Mouse (Mus musculus) liver, embryonic 11.5 days (tissue): ENCODE measurements around the gene Dock2. TPM values are rescaled to one million over a fixed set of nuclear protein-coding genes. Genes with fewer than 3 reads are reported as not detected.
A peak's percentile ranks its signal among the peaks of the same experiment; 100 is the strongest.
"Not testable (repeated sequence)": the region's sequence is repeated elsewhere in the genome, so short reads cannot be mapped to it uniquely, and the experiment has no call there.

Experiments used
- ATAC-seq: fragments of 200-750 bp; cut with Nextera tagmentation; replicated peaks from 2 replicates; pipeline ENCODE4 v1.8.0; 2017; ENCODE audit warnings: moderate number of reproducible peaks, mild to moderate bottlenecking, moderate TSS enrichment, moderate library complexity; ENCODE audit not compliant: low FRiP score
- DNase-seq: peaks from one replicate; pipeline ENCODE4 v3.0.0-alpha.2; 2017; ENCODE audit warnings: low spot score
- H3K27ac ChIP-seq: fragments of 300-500 bp; sonication (generic); 2 replicates; pipeline ENCODE4 v1.5.1; 2014; ENCODE audit warnings: mild to moderate bottlenecking, low read depth, low read length, control low read depth
- H3K27me3 ChIP-seq: fragments of 300-500 bp; sonication (generic); replicated peaks from 2 replicates; pipeline ENCODE4 v1.6.1; 2014; ENCODE audit warnings: low read length, mixed read lengths; ENCODE audit not compliant: control insufficient read depth, insufficient read depth
- H3K36me3 ChIP-seq: fragments of 300-500 bp; sonication (generic); 2 replicates; pipeline ENCODE4 v1.6.1; 2014; ENCODE audit warnings: mild to moderate bottlenecking, low read length, moderate library complexity, mixed read lengths; ENCODE audit not compliant: control insufficient read depth, insufficient read depth
- H3K4me1 ChIP-seq: fragments of 300-500 bp; sonication (generic); replicated peaks from 2 replicates; pipeline ENCODE4 v1.6.1; 2014; ENCODE audit warnings: low read length, mixed read lengths; ENCODE audit not compliant: control insufficient read depth, insufficient read depth
- H3K4me2 ChIP-seq: fragments of 300-500 bp; sonication (generic); 2 replicates; pipeline ENCODE4 v1.6.1; 2014; ENCODE audit warnings: mild to moderate bottlenecking, control low read depth, moderate library complexity
- H3K4me3 ChIP-seq: fragments of 300-500 bp; sonication (generic); 2 replicates; pipeline ENCODE4 v1.5.1; 2014; ENCODE audit warnings: low read depth, low read length, control low read depth
- H3K9ac ChIP-seq: fragments of 300-500 bp; sonication (generic); 2 replicates; pipeline ENCODE4 v1.6.1; 2014; ENCODE audit warnings: low read depth, low read length, control low read depth
- H3K9me3 ChIP-seq: fragments of 300-500 bp; sonication (generic); 2 replicates; pipeline ENCODE4 v1.6.1; 2016; ENCODE audit warnings: low read length, inconsistent platforms, mixed read lengths; ENCODE audit not compliant: control insufficient read depth
- WGBS: fragments of 180-500 bp; shearing (Covaris S2); extraction: QIAGEN DNeasy Blood & Tissue Kit; methylation state at CpG from one replicate; pipeline ENCODE4 v1.1.7; 2014; 5-methylcytosine and 5-hydroxymethylcytosine counted together
- polyA plus RNA-seq: library from polyadenylated mRNA; unstranded; fragments of >200 nt; fragmentation: Nextera tagmentation; extraction: Ambion mirVana; gene quantifications from 2 replicates; pipeline ENCODE4 v1.2.1, GENCODE M21; 2014

Dock2 gene
- polyA plus RNA-seq, 1 experiment from 2014 or later, result 6.6 TPM

DNA sequence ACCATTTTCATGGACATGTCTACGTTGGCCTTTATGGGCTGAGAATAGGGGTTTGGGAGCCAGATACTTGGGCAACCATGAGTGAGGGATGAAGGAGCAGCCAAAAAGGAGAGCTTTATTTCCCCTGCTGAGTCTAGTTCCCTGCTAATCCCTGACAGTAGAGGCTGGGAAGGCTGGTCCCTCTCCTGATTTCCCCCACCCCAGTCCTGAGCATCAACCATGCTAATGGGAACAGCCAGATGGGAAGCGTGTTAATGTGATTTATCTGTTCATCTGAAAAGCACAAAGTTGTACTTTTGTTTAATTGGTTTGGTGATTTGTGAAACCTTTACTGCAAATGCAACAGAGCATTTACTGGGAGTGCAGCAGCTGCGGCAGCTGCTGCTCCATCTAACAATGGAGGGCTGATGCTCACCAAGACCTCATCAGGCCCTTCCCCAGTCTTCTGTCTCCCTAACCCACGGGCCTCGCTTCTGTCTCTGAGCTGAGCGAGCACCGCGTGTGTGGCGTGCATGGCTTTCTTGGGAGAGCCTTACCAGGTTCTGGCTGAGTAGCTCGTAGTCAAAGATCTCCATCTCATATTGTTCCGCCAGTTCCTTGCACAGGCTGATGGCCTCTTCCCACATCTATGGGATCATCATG lies 526.0 kb downstream of the Dock2 start:
- 85% methylated on average over 11 of the region's 11 CpGs for WGBS
- no peak overlapping the region for H3K27ac ChIP-seq
- no peaks in the 10 kb centered on the region for H3K27me3 ChIP-seq
- ATAC-seq (no peak), DNase-seq (no peak)
- no peaks in the 10 kb centered on the region for H3K9me3 ChIP-seq
- H3K9ac ChIP-seq, result no peak overlapping the region
- H3K4me3 ChIP-seq, result no peak overlapping the region
- no peak overlapping the region for H3K4me2 ChIP-seq
- no peaks in the 10 kb centered on the region for H3K4me1 ChIP-seq
- no peaks in the 10 kb centered on the region for H3K36me3 ChIP-seq

DNA sequence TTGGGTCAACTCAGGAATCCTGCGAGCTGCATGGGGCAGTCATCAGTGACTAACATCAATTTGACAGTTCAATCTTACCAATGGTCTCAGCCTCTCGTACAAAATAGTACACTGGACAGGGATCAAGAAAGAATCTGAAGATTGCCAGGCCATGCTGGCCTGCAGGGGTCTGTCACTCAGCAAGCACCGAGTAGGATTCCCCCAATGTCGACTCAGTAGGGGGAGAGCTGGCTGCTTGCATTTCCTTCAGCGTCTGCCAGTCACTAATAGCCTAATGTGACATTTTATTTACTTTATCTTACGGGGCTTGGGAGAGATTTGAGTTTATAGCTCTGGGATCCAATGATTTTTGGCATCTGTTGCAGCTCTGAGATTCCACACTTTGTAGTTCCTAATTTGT lies 540.7 kb downstream of the Dock2 start:
- H3K27ac ChIP-seq, result no peak overlapping the region
- H3K9me3 ChIP-seq, result no peaks in the 10 kb centered on the region
- no peaks in the 10 kb centered on the region for H3K27me3 ChIP-seq
- H3K4me3 ChIP-seq, result no peak overlapping the region
- H3K4me1 ChIP-seq, result no peaks in the 10 kb centered on the region
- H3K9ac ChIP-seq, result no peak overlapping the region
- no peak overlapping the region for H3K4me2 ChIP-seq
- WGBS, result 58% methylated on average over 6 of the region's 6 CpGs
- no peak for DNase-seq
- ATAC-seq, result no peak
- no peaks in the 10 kb centered on the region for H3K36me3 ChIP-seq

DNA sequence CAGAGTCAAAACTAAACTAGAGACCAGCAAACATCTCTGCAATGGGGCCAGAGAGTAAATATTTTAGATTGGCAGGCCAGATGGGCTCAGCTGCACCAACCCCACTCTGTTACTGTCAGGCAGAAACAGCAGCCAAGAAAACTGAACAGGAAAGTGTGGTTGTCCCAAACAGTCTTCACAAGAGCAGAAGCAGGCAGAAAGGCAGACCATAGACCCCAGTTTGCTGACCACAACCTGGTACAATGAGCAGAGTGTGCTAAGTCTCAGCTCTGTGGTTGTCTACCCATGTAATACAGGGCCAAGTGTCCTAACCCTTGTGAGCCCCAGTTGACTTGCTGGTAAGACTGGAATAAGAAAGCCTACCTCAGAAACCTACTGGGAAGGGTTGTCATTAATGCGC lies 543.4 kb downstream of the Dock2 start:
- Histone ChIP-seq H3K4me1 (no peaks in the 10 kb centered on the region), H3K9ac (no peak overlapping the region), H3K27ac (no peak overlapping the region), H3K4me2 (no peak overlapping the region), H3K27me3 (no peaks in the 10 kb centered on the region), H3K36me3 (no peaks in the 10 kb centered on the region), H3K4me3 (no peak overlapping the region), H3K9me3 (no peaks in the 10 kb centered on the region)
- WGBS, result 95% methylated on average over 1 of the region's 1 CpGs
- no peak for DNase-seq
- ATAC-seq, result no peak

DNA sequence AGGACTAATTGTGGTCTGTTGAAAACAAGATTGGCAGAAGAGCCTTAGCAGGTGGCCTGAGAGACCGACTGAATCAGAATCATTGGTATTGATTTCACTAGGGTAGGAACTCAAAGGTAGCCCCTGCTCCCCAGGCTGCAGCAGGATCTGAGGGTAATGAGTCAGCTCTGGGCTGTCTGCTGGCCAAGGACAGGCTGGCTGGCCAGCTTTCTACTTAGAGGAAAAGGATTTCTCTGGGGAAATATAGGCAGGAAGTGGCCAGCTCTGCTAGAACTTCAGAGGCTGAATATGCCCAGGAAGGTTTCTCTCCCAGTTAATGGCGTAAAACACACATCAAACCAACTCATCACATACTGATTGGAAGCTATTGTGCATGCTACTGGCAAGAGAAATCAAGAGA lies 544.0 kb downstream of the Dock2 start:
- no peak overlapping the region for H3K4me2 ChIP-seq
- H3K4me3 ChIP-seq, result no peak overlapping the region
- ATAC-seq, result no peak
- no peaks in the 10 kb centered on the region for H3K36me3 ChIP-seq
- no peak for DNase-seq
- no peak overlapping the region for H3K9ac ChIP-seq
- no peaks in the 10 kb centered on the region for H3K9me3 ChIP-seq
- no peaks in the 10 kb centered on the region for H3K4me1 ChIP-seq
- H3K27ac ChIP-seq, result no peak overlapping the region
- no peaks in the 10 kb centered on the region for H3K27me3 ChIP-seq
- 77% methylated on average over 2 of the region's 2 CpGs for WGBS

DNA sequence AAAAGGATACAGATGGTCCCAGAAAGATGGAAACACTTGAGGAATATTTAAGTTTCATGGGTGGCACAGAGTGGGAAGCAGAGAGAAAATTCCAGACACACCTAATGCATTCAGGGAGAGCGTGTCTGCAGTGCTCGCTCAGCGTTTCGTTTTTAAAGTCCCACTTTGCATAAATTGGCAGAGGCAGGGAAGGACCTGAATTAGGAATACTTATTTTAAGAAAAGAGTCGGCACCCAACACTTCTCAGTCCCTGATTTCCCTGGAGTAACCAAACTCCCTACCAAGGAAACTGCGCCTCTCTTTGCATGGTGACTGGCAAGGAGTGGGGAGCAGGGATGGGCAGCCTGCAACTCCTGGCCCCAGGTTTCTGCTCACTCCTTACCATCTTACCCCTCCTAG lies 546.8 kb downstream of the Dock2 start:
- H3K27me3 ChIP-seq, result no peaks in the 10 kb centered on the region
- ATAC-seq, result no peak
- WGBS, result 86% methylated on average over 6 of the region's 6 CpGs

DNA sequence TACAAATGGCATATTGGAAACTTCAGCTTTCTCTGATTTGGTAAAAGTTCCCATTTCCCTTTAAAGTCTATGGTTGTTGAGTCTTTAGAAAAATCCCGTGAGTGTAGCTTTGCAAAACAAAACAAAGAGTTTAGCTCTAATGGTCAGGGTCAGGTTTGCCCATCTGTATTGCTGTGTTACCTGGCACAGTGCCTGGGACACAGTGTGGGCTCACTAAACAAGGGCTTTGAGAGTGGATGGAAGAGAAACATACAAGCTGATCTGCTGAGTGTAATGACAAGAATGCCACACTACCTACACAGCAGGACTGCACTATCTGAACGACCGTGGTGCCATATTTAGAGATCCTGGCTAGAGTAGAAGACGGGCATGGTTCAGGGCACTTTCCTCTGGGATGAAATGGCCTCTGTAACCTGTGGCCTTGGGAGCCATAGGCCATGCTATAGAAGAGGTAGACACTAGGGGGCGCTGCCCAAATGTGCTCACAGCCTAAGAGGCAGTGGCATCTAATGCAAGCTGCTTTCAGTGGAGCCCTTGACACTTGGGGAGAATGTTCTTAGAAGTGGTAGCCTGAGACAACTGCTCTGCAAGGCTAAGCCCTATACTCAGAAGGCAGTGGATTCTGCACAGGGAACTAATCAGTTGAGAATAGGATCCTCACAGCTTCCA lies 547.5 kb downstream of the Dock2 start:
- ATAC-seq, result 0 out of 2 replicates have a peak, but pooled peaks have one; percentile 43
- H3K9me3 ChIP-seq, result no peaks in the 10 kb centered on the region
- no peak for DNase-seq
- 48% methylated on average over 5 of the region's 5 CpGs for WGBS
- H3K27me3 ChIP-seq, result no peaks in the 10 kb centered on the region
- no peak overlapping the region for H3K4me2 ChIP-seq
- no peak overlapping the region for H3K9ac ChIP-seq
- no peaks in the 10 kb centered on the region for H3K4me1 ChIP-seq
- no peaks in the 10 kb centered on the region for H3K36me3 ChIP-seq
- no peak overlapping the region for H3K27ac ChIP-seq
- H3K4me3 ChIP-seq, result no peak overlapping the region

More for the DNA sequence above, 546.8 kb downstream of the Dock2 start:
- Histone ChIP-seq H3K27ac (no peak overlapping the region), H3K4me3 (no peak overlapping the region), H3K9ac (no peak overlapping the region), H3K9me3 (no peaks in the 10 kb centered on the region), H3K4me1 (no peaks in the 10 kb centered on the region), H3K4me2 (no peak overlapping the region), H3K36me3 (no peaks in the 10 kb centered on the region)
- no peak for DNase-seq

DNA sequence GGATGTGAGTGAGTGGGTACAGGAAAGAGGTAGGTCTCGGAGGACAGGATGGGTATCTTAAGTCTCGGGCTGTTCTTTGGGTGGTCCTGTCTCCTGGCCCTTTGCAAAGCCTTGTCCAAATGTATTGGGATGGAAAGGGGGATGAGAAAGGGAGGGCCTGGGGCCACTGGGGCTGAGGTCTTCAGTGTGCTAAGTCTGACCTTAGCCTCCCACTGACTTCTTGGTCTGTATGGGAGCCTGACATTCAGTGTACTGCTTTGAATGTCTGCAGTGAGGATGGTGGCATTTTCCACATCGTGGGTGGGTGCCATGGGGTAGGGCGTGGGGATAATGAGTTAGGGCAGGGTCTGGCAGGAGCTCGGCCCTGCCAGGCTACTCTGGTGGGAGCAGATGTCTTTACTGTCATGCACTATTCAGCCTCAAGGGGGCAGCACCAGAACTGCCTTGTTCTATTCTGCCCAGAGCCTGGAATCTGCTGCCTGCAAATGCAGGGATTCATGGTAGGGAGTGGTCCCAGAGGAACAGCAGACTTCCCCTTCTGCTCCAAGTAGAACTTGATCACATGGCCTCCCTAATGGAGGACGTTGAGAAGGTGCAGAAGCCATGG lies 554.8 kb downstream of the Dock2 start:
- Histone ChIP-seq H3K9ac (no peak overlapping the region), H3K36me3 (no peaks in the 10 kb centered on the region), H3K4me2 (no peak overlapping the region), H3K4me1 (no peaks in the 10 kb centered on the region), H3K4me3 (no peak overlapping the region), H3K27ac (no peak overlapping the region), H3K27me3 (no peaks in the 10 kb centered on the region), H3K9me3 (no peaks in the 10 kb centered on the region)
- DNase-seq (peak; percentile 56), ATAC-seq (no peak)
- 47% methylated on average over 6 of the region's 6 CpGs for WGBS

DNA sequence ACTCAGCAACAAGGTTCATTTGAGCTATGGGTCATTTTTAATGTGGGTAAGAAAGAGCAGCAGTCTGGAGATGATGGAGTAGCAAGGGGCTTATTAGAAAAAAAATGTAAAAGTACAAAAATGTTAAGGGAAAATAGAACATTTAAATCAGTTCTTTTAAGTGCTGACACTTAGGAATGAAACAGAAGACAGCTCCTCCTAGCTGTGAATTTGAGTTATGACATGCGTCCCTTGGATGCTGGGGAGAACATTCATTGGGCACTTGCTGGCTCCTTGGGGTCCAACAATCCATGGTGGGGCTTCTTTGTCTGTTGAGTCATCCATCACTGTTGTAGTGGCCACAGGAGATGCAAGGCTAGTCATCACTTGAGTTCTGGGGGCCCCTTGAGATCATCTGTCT lies 556.5 kb downstream of the Dock2 start:
- H3K36me3 ChIP-seq, result no peaks in the 10 kb centered on the region
- DNase-seq (no peak), ATAC-seq (no peak)
- H3K4me3 ChIP-seq, result no peak overlapping the region
- no peaks in the 10 kb centered on the region for H3K9me3 ChIP-seq
- H3K27me3 ChIP-seq, result no peaks in the 10 kb centered on the region
- H3K4me1 ChIP-seq, result no peaks in the 10 kb centered on the region
- H3K27ac ChIP-seq, result no peak overlapping the region
- H3K4me2 ChIP-seq, result no peak overlapping the region
- no peak overlapping the region for H3K9ac ChIP-seq
- WGBS, result 36% methylated on average over 1 of the region's 1 CpGs

DNA sequence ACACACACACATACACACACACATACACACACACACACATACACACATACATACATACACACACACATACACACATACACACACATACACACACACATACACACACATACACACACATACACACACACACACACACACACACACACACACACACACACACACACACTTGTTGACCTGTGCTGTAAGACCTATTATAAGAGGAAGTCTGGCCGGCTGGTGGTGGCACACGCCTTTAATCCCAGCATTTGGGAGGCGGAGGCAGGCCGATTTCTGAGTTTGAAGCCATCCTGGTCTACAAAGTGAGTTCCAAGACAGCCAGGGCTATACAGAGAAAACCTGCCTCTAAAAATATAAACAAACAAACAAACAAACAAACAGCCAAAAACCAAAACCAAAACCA lies 563.1 kb downstream of the Dock2 start:
- not testable (repeated sequence) for H3K4me3 ChIP-seq, ATAC-seq, H3K27ac ChIP-seq, H3K4me2 ChIP-seq, H3K27me3 ChIP-seq, H3K4me1 ChIP-seq, H3K9ac ChIP-seq, H3K36me3 ChIP-seq, H3K9me3 ChIP-seq, DNase-seq
- WGBS, result 77% methylated on average over 4 of the region's 4 CpGs
